Mouse (Mus musculus): ENCODE measurements around the gene Gm12166. TPM values are rescaled to one million over a fixed set of nuclear protein-coding genes. Genes with fewer than 3 reads are reported as not detected.

The Gm12166 gene
- polyA plus RNA-seq, 1 experiment from 2014 or later, result 6.1 TPM

Small RNA genes lying within 50 kb of the gene (microRNA-seq; reads per million reads assigned to microRNA genes)
- not detected for gene Mir8100

Other genes starting within 250 kb of the Gm12166 start
- gene Clint1, start 200.3 kb downstream of the Gm12166 start, polyA plus RNA-seq (2014; fragmentation: Nextera tagmentation; extraction: Ambion mirVana), result 34.5 and 49.7 TPM in 2 replicates
- gene Lsm11, start 107.4 kb downstream of the Gm12166 start, polyA plus RNA-seq (2014; fragmentation: Nextera tagmentation; extraction: Ambion mirVana), result 28.7 and 29.4 TPM in 2 replicates
- 9.6 and 11.5 TPM in 2 replicates for gene Thg1l, start 96.8 kb downstream of the Gm12166 start, polyA plus RNA-seq (2014; fragmentation: Nextera tagmentation; extraction: Ambion mirVana)
- 0.11 and 0.12 TPM in 2 replicates for gene Sox30, start 72.0 kb downstream of the Gm12166 start, polyA plus RNA-seq (2014; fragmentation: Nextera tagmentation; extraction: Ambion mirVana)
- 13.8 and 18.9 TPM in 2 replicates for gene Adam19, start 3.7 kb upstream of the Gm12166 start, polyA plus RNA-seq (2014; fragmentation: Nextera tagmentation; extraction: Ambion mirVana)
- gene Nipal4, start 114.2 kb upstream of the Gm12166 start, polyA plus RNA-seq (2014; fragmentation: Nextera tagmentation; extraction: Ambion mirVana), result 0.22 TPM in 1 of 2 replicates, not detected in the other
- gene Fndc9, start 183.2 kb upstream of the Gm12166 start, polyA plus RNA-seq (2014; fragmentation: Nextera tagmentation; extraction: Ambion mirVana), result 1.1 and 1.9 TPM in 2 replicates